Mouse (Mus musculus) lung, postnatal 25 days (tissue): ENCODE measurements at regions not wholly inside any gene's neighbourhood (a gene's known extent, or its start where the extent isn't known, plus 50 kb on each side); places are given as distances from the start of the nearest gene placed in this dataset.

Experiments used
- DNase-seq: peaks from one replicate; pipeline ENCODE4 v3.0.0; 2022; ENCODE audit warnings: low spot score

GRCm38 (mm10) chr15:96521125-96521455 is 60.4 kb upstream of the Scaf11 start:
- DNase-seq = no peak

- DNase-seq = peak; percentile 48
These were observed 59.9 kb upstream of the Scaf11 start for GRCm38 (mm10) chr15:96520412-96521124.

GRCm38 (mm10) chr15:96518156-96518555 is 57.5 kb upstream of the Scaf11 start:
- DNase-seq = no peak

GRCm38 (mm10) chr15:96515620-96516019 is 55.0 kb upstream of the Scaf11 start:
- no peak for DNase-seq

- no peak for DNase-seq
These were observed 52.0 kb upstream of the Scaf11 start for GRCm38 (mm10) chr15:96512636-96513035.
